Mouse (Mus musculus): Measurements from ENCODE around the gene Hoxd9. TPM values are rescaled to one million over a fixed set of nuclear protein-coding genes. Genes with fewer than 3 reads are reported as not detected.

The Hoxd9 gene
- polyA plus RNA-seq, 1 experiment from 2014 or later, result not detected

GRCm38 (mm10) chr2:74703317-74703716 is 5.8 kb downstream of the Hoxd9 start:
- Histone ChIP-seq H3K27me3 (replicated peaks) (peaks cover 99% of the 10 kb centered on the region), H3K4me3 (no peak overlapping the region), H3K4me1 (peaks cover 18% of the 10 kb centered on the region), H3K27ac (replicated peaks) (no peak overlapping the region), H3K9ac (no peak overlapping the region), H3K4me2 (no peak overlapping the region), H3K36me3 (no peaks in the 10 kb centered on the region), H3K9me3 (no peaks in the 10 kb centered on the region)
- ATAC-seq (ENCODE audit: extremely low read depth, insufficient number of reproducible peaks, low FRiP score, low TSS enrichment), result no peak
- 9% methylated on average over 10 of the region's 10 CpGs for WGBS

- Histone ChIP-seq H3K36me3 (no peaks in the 10 kb centered on the region), H3K4me2 (peak overlapping the region; percentile 7; the same call in 1 of the 2 replicates), H3K27me3 (replicated peaks) (peaks cover 99% of the 10 kb centered on the region), H3K27ac (replicated peaks) (no peak overlapping the region), H3K9me3 (no peaks in the 10 kb centered on the region), H3K9ac (no peak overlapping the region), H3K4me3 (peak overlapping the region; percentile 51; the same call in 1 of the 2 replicates), H3K4me1 (peaks cover 15% of the 10 kb centered on the region)
- 4% methylated on average over 26 of the region's 26 CpGs for WGBS
- no peak for ATAC-seq (ENCODE audit: extremely low read depth, insufficient number of reproducible peaks, low FRiP score, low TSS enrichment)
These were observed 6.3 kb downstream of the Hoxd9 start for GRCm38 (mm10) chr2:74703720-74704392.

GRCm38 (mm10) chr2:74704393-74704998 is 7.0 kb downstream of the Hoxd9 start, which contains the start of gene Hoxd8:
Hoxd8 (plus strand) TSS chr2:74704615.
- Histone ChIP-seq H3K9ac (peak within 1 kb of the TSS; percentile 62), H3K9me3 (no peaks in the 10 kb centered on the region), H3K4me3 (peak within 1 kb of the TSS; percentile 51), H3K36me3 (no peaks in the 10 kb centered on the region), H3K4me2 (peak within 1 kb of the TSS; percentile 75), H3K27me3 (replicated peaks) (peaks cover 99% of the 10 kb centered on the region), H3K4me1 (peaks cover 15% of the 10 kb centered on the region), H3K27ac (replicated peaks) (no peak within 1 kb of the TSS)
- under 1% methylated on average over 42 of the region's 52 CpGs for WGBS
- ATAC-seq (ENCODE audit: extremely low read depth, insufficient number of reproducible peaks, low FRiP score, low TSS enrichment), result no peak

- Histone ChIP-seq H3K27ac (replicated peaks) (no peak overlapping the region), H3K4me3 (peak overlapping the region; percentile 51), H3K27me3 (replicated peaks) (peaks cover 99% of the 10 kb centered on the region), H3K4me1 (peaks cover 15% of the 10 kb centered on the region), H3K4me2 (peak overlapping the region; percentile 75), H3K9me3 (no peaks in the 10 kb centered on the region), H3K36me3 (no peaks in the 10 kb centered on the region), H3K9ac (peak overlapping the region; percentile 62)
- no peak for ATAC-seq (ENCODE audit: extremely low read depth, insufficient number of reproducible peaks, low FRiP score, low TSS enrichment)
- under 1% methylated on average over 61 of the region's 66 CpGs for WGBS
These were observed 7.5 kb downstream of the Hoxd9 start for GRCm38 (mm10) chr2:74704999-74705466.

- Histone ChIP-seq H3K4me3 (peak overlapping the region; percentile 51), H3K9me3 (no peaks in the 10 kb centered on the region), H3K27me3 (replicated peaks) (peaks cover 99% of the 10 kb centered on the region), H3K4me2 (peak overlapping the region; percentile 75), H3K9ac (peak overlapping the region; percentile 62), H3K27ac (replicated peaks) (no peak overlapping the region), H3K4me1 (peaks cover 15% of the 10 kb centered on the region), H3K36me3 (no peaks in the 10 kb centered on the region)
- WGBS, result under 1% methylated on average over 66 of the region's 85 CpGs
- ATAC-seq (ENCODE audit: extremely low read depth, insufficient number of reproducible peaks, low FRiP score, low TSS enrichment), result no peak
These were observed 8.1 kb downstream of the Hoxd9 start for GRCm38 (mm10) chr2:74705467-74706089.

GRCm38 (mm10) chr2:74706393-74706960 is 8.9 kb downstream of the Hoxd9 start:
- peaks cover 15% of the 10 kb centered on the region for H3K4me1 ChIP-seq
- H3K4me3 ChIP-seq, result no peak overlapping the region
- no peak overlapping the region for H3K4me2 ChIP-seq
- no peaks in the 10 kb centered on the region for H3K36me3 ChIP-seq
- H3K9me3 ChIP-seq, result no peaks in the 10 kb centered on the region
- 3% methylated on average over 13 of the region's 13 CpGs for WGBS
- no peak overlapping the region for H3K27ac ChIP-seq (replicated peaks)
- H3K9ac ChIP-seq, result no peak overlapping the region
- H3K27me3 ChIP-seq (replicated peaks), result peaks cover 99% of the 10 kb centered on the region
- no peak for ATAC-seq (ENCODE audit: extremely low read depth, insufficient number of reproducible peaks, low FRiP score, low TSS enrichment)

- no peak for ATAC-seq (ENCODE audit: extremely low read depth, insufficient number of reproducible peaks, low FRiP score, low TSS enrichment)
- no peaks in the 10 kb centered on the region for H3K36me3 ChIP-seq
- WGBS, result 11% methylated on average over 7 of the region's 7 CpGs
- no peak overlapping the region for H3K27ac ChIP-seq (replicated peaks)
- peaks cover 24% of the 10 kb centered on the region for H3K4me1 ChIP-seq
- no peak overlapping the region for H3K4me2 ChIP-seq
- H3K9me3 ChIP-seq, result no peaks in the 10 kb centered on the region
- H3K4me3 ChIP-seq, result no peak overlapping the region
- H3K27me3 ChIP-seq (replicated peaks), result peaks cover 99% of the 10 kb centered on the region
- H3K9ac ChIP-seq, result no peak overlapping the region
These were observed 10.1 kb downstream of the Hoxd9 start for GRCm38 (mm10) chr2:74707599-74707998.

- Histone ChIP-seq H3K9ac (no peak overlapping the region), H3K36me3 (no peaks in the 10 kb centered on the region), H3K4me3 (no peak overlapping the region), H3K4me2 (no peak overlapping the region), H3K9me3 (no peaks in the 10 kb centered on the region), H3K27ac (replicated peaks) (no peak overlapping the region), H3K4me1 (peaks cover 24% of the 10 kb centered on the region), H3K27me3 (replicated peaks) (peaks cover 99% of the 10 kb centered on the region)
- ATAC-seq (ENCODE audit: extremely low read depth, insufficient number of reproducible peaks, low FRiP score, low TSS enrichment), result no peak
- 12% methylated on average over 4 of the region's 4 CpGs for WGBS
These were observed 11.1 kb downstream of the Hoxd9 start for GRCm38 (mm10) chr2:74708676-74709075.

- Histone ChIP-seq H3K4me1 (peaks cover 21% of the 10 kb centered on the region), H3K4me2 (no peak overlapping the region), H3K9me3 (no peaks in the 10 kb centered on the region), H3K36me3 (no peaks in the 10 kb centered on the region), H3K27ac (replicated peaks) (no peak overlapping the region), H3K27me3 (replicated peaks) (peaks cover 99% of the 10 kb centered on the region), H3K4me3 (no peak overlapping the region), H3K9ac (no peak overlapping the region)
- no peak for ATAC-seq (ENCODE audit: extremely low read depth, insufficient number of reproducible peaks, low FRiP score, low TSS enrichment)
- 7% methylated on average over 5 of the region's 5 CpGs for WGBS
These were observed 12.2 kb downstream of the Hoxd9 start for GRCm38 (mm10) chr2:74709465-74710419.

GRCm38 (mm10) chr2:74710929-74711543 is 13.5 kb downstream of the Hoxd9 start:
- H3K9ac ChIP-seq, result no peak overlapping the region
- ATAC-seq (ENCODE audit: extremely low read depth, insufficient number of reproducible peaks, low FRiP score, low TSS enrichment), result no peak
- H3K27ac ChIP-seq (replicated peaks), result no peak overlapping the region
- peaks cover 99% of the 10 kb centered on the region for H3K27me3 ChIP-seq (replicated peaks)
- WGBS, result under 1% methylated on average over 16 of the region's 16 CpGs
- no peaks in the 10 kb centered on the region for H3K36me3 ChIP-seq
- peaks cover 12% of the 10 kb centered on the region for H3K4me1 ChIP-seq
- no peak overlapping the region for H3K4me3 ChIP-seq
- peak overlapping the region; percentile 68; the same call in 1 of the 2 replicates for H3K4me2 ChIP-seq
- no peaks in the 10 kb centered on the region for H3K9me3 ChIP-seq
